Comparison of ENCODE assay signal across 10 mouse cellular contexts in genomic region chr10:77197469-77198209, GRCm38 (mm10). TPM values are rescaled to one million over a fixed set of nuclear protein-coding genes. Genes with fewer than 3 reads are reported as not detected.
DNase-seq lines count a peak whose midpoint lies in the region; ATAC-seq and TF ChIP-seq lines count a peak whose summit lies in the region.
"Had no signal": no experiment of that assay in that cellular context is flagged by ENCODE, and none has a peak within 500 bp of the region (broad histone marks: within the 10 kb centered on the region; RNA-seq: fewer than 3 reads in every experiment).

No protein-coding gene starts in this region.

- H3K4me1 ChIP-seq in heart, embryonic 15.5 days (replicated peaks), result 0 out of 2 replicates have a peak, but pooled peaks cover 2% of the 10 kb centered on the region
- peaks cover 9% of the 10 kb centered on the region for H3K4me1 ChIP-seq in stomach, embryonic 14.5 days (ENCODE audit: control insufficient read depth, insufficient read depth, low read length)
- H3K4me1 ChIP-seq in stomach, postnatal 0 days (replicated peaks; ENCODE audit: control insufficient read depth, insufficient read depth), result no peaks in the 10 kb centered on the region
- peaks cover 13% of the 10 kb centered on the region for H3K4me1 ChIP-seq in embryonic facial prominence, embryonic 15.5 days
- H3K4me1 ChIP-seq in stomach, embryonic 15.5 days, result peaks cover 10% of the 10 kb centered on the region; the same call in 1 of the 2 replicates

- DNase-seq in heart, adult 11 months, result no peak
- DNase-seq in stomach, postnatal 0 days (ENCODE audit: low spot score), result no peak
- no peak for DNase-seq in gastrocnemius, postnatal 4 days (ENCODE audit: low spot score in 2 of 2)
- DNase-seq: kidney, postnatal 4 days; thymus, postnatal 36 days had no signal

- no peak for TF ChIP-seq CTCF in stomach, postnatal 0 days (IDR thresholded peaks at IDR 0.05; ENCODE audit: low read depth)

- H3K4me3 ChIP-seq in heart, embryonic 15.5 days, result no peak overlapping the region
- H3K4me3 ChIP-seq in stomach, embryonic 14.5 days (ENCODE audit: low read depth, low read length), result no peak overlapping the region
- H3K4me3 ChIP-seq in stomach, postnatal 0 days (ENCODE audit: low read depth, low read length), result no peak overlapping the region
- no peak overlapping the region for H3K4me3 ChIP-seq in embryonic facial prominence, embryonic 15.5 days (replicated peaks)
- H3K4me3 ChIP-seq in stomach, embryonic 15.5 days (replicated peaks), result no peak overlapping the region

- no peak overlapping the region for H3K4me2 ChIP-seq in heart, embryonic 15.5 days
- H3K4me2 ChIP-seq in stomach, embryonic 14.5 days (replicated peaks; ENCODE audit: low read depth, low read length), result no peak overlapping the region
- no peak overlapping the region for H3K4me2 ChIP-seq in stomach, postnatal 0 days (replicated peaks; ENCODE audit: low read depth)
- no peak overlapping the region for H3K4me2 ChIP-seq in embryonic facial prominence, embryonic 15.5 days (replicated peaks)
- H3K4me2 ChIP-seq in stomach, embryonic 15.5 days, result no peak overlapping the region

- no peak for ATAC-seq in heart, embryonic 15.5 days (replicated peaks; ENCODE audit: insufficient number of reproducible peaks, insufficient read depth, low FRiP score, low read depth)
- peak; percentile 54; the same call in 1 of the 2 replicates for ATAC-seq in stomach, embryonic 14.5 days (ENCODE audit: insufficient number of reproducible peaks, insufficient read depth, low FRiP score, low read depth)
- ATAC-seq in stomach, postnatal 0 days (ENCODE audit: low FRiP score, low TSS enrichment), result no peak
- 0 out of 2 replicates have a peak, but pooled peaks have one; percentile 24 for ATAC-seq in embryonic facial prominence, embryonic 15.5 days (ENCODE audit: insufficient number of reproducible peaks, low FRiP score, low TSS enrichment, low read depth)
- no peak for ATAC-seq in stomach, embryonic 15.5 days (ENCODE audit: insufficient read depth, low FRiP score, low read depth)
- ATAC-seq in erythroid progenitor cell, adult 5-6 weeks (replicated peaks; ENCODE audit: low FRiP score, poor library complexity, severe bottlenecking), result no peak

- H3K36me3 ChIP-seq in heart, embryonic 15.5 days, result no peaks in the 10 kb centered on the region
- no peaks in the 10 kb centered on the region for H3K36me3 ChIP-seq in stomach, embryonic 14.5 days (ENCODE audit: control insufficient read depth, insufficient read depth, low read length)
- H3K36me3 ChIP-seq in stomach, postnatal 0 days (ENCODE audit: control insufficient read depth, insufficient read depth, low read length), result no peaks in the 10 kb centered on the region
- H3K36me3 ChIP-seq in embryonic facial prominence, embryonic 15.5 days, result no peaks in the 10 kb centered on the region
- H3K36me3 ChIP-seq in stomach, embryonic 15.5 days, result no peaks in the 10 kb centered on the region

- H3K27me3 ChIP-seq in heart, embryonic 15.5 days, result no peaks in the 10 kb centered on the region
- no peaks in the 10 kb centered on the region for H3K27me3 ChIP-seq in stomach, embryonic 14.5 days (ENCODE audit: control insufficient read depth, insufficient read depth, low read length)
- no peaks in the 10 kb centered on the region for H3K27me3 ChIP-seq in stomach, postnatal 0 days (ENCODE audit: control insufficient read depth, insufficient read depth, low read length)
- no peaks in the 10 kb centered on the region for H3K27me3 ChIP-seq in embryonic facial prominence, embryonic 15.5 days
- H3K27me3 ChIP-seq in stomach, embryonic 15.5 days (replicated peaks), result no peaks in the 10 kb centered on the region

- 41% methylated on average over 9 of the region's 9 CpGs for WGBS in heart, embryonic 15.5 days
- WGBS in stomach, embryonic 14.5 days, result 11% methylated on average over 9 of the region's 9 CpGs
- WGBS in stomach, postnatal 0 days, result 17% methylated on average over 9 of the region's 9 CpGs
- 15% methylated on average over 9 of the region's 9 CpGs for WGBS in embryonic facial prominence, embryonic 15.5 days
- 19% methylated on average over 9 of the region's 9 CpGs for WGBS in stomach, embryonic 15.5 days

- no peak for TF ChIP-seq EP300 in stomach, postnatal 0 days (optimal IDR thresholded peaks at IDR 0.05)

- no peaks in the 10 kb centered on the region for H3K9me3 ChIP-seq in heart, embryonic 15.5 days (replicated peaks)
- no peaks in the 10 kb centered on the region for H3K9me3 ChIP-seq in stomach, embryonic 14.5 days (ENCODE audit: control insufficient read depth, low read depth, low read length)
- H3K9me3 ChIP-seq in stomach, postnatal 0 days (ENCODE audit: control insufficient read depth, low read length), result no peaks in the 10 kb centered on the region
- H3K9me3 ChIP-seq in embryonic facial prominence, embryonic 15.5 days (replicated peaks), result no peaks in the 10 kb centered on the region
- no peaks in the 10 kb centered on the region for H3K9me3 ChIP-seq in stomach, embryonic 15.5 days

- H3K9ac ChIP-seq in heart, embryonic 15.5 days, result no peak overlapping the region
- no peak overlapping the region for H3K9ac ChIP-seq in stomach, embryonic 14.5 days (replicated peaks; ENCODE audit: low read depth, low read length)
- H3K9ac ChIP-seq in stomach, postnatal 0 days (ENCODE audit: low read length), result no peak overlapping the region
- no peak overlapping the region for H3K9ac ChIP-seq in embryonic facial prominence, embryonic 15.5 days
- no peak overlapping the region for H3K9ac ChIP-seq in stomach, embryonic 15.5 days

- peak overlapping the region; percentile 24; the same call in 1 of the 2 replicates for H3K27ac ChIP-seq in heart, embryonic 15.5 days
- H3K27ac ChIP-seq in stomach, embryonic 14.5 days (ENCODE audit: low read length), result peak overlapping the region; percentile 64; the same call in 1 of the 2 replicates
- H3K27ac ChIP-seq in stomach, postnatal 0 days (replicated peaks), result no peak overlapping the region
- peak overlapping the region; percentile 51; the same call in 1 of the 2 replicates for H3K27ac ChIP-seq in embryonic facial prominence, embryonic 15.5 days (replicated peaks)
- peak overlapping the region; percentile 63 for H3K27ac ChIP-seq in stomach, embryonic 15.5 days

RNA-seq across cellular contexts. Expression of gene Col18a1, which starts 31.3 kb away (rescaled TPM):
- polyA plus RNA-seq in heart, embryonic 15.5 days (2015; fragmentation: Nextera tagmentation; extraction: Ambion mirVana), result 108 and 136 TPM in 2 replicates
- 49.8 and 56.3 TPM in 2 replicates for polyA plus RNA-seq in stomach, embryonic 14.5 days (2014; fragmentation: Nextera tagmentation; extraction: Ambion mirVana)
- polyA plus RNA-seq in stomach, postnatal 0 days (2015; fragmentation: Nextera tagmentation; extraction: Ambion mirVana), result 26.3 and 26.6 TPM in 2 replicates
- polyA plus RNA-seq in embryonic facial prominence, embryonic 15.5 days (2015; fragmentation: Nextera tagmentation; extraction: Ambion mirVana), result 85.6 and 86.5 TPM in 2 replicates
- polyA plus RNA-seq in stomach, embryonic 15.5 days (2015; fragmentation: Nextera tagmentation; extraction: Ambion mirVana), result 70.3 and 79.2 TPM in 2 replicates
- total RNA-seq in gastrocnemius, postnatal 4 days (2021), result 10 to 100 TPM; 93.9 to 94.1 TPM
- total RNA-seq in erythroid progenitor cell, adult 5-6 weeks (2015; ENCODE audit: low replicate concordance), result not detected in 2 replicates
- total RNA-seq in erythroid progenitor cell, adult 5-6 weeks (2017; ENCODE audit: low replicate concordance), result 0.26 TPM in 1 of 2 replicates, not detected in the other

Comparison
In these comparisons a context has a peak if more than half of its experiments do, and no peak if none do; other contexts are left out.
1. ATAC-seq: peak in stomach, embryonic 14.5 days (single experiment) and embryonic facial prominence, embryonic 15.5 days (single experiment); none in heart, embryonic 15.5 days (single experiment), stomach, postnatal 0 days (single experiment), stomach, embryonic 15.5 days (single experiment) and erythroid progenitor cell, adult 5-6 weeks (single experiment).